Mouse (Mus musculus) gastrocnemius, adult 2 months (tissue): ENCODE results near the gene Duoxa2. TPM values are rescaled to one million over a fixed set of nuclear protein-coding genes. Genes with fewer than 3 reads are reported as not detected.

Experiments
- DNase-seq: peaks from one replicate; pipeline ENCODE4 v3.0.0; 2022
- H3K27ac ChIP-seq: fragments of 200-600 bp; 2 replicates; pipeline ENCODE4 v1.8.1; 2022; ENCODE audit warnings: mild to moderate bottlenecking
- H3K4me3 ChIP-seq: fragments of 200-600 bp; 2 replicates; pipeline ENCODE4 v1.8.1; 2022; ENCODE audit warnings: mild to moderate bottlenecking, moderate library complexity
- CTCF ChIP-seq: fragments of 200-600 bp; IDR thresholded peaks from 2 replicates; pipeline ENCODE4 v1.8.1; 2022; ENCODE audit warnings: antibody characterized with exemption, mild to moderate bottlenecking, moderate library complexity
- intact Hi-C: fragments of 180-260 bp; cut with DNase I; formaldehyde crosslinking; loops from one replicate; pipeline ENCODE4 v1.15.1; 2025
- total RNA-seq, 2 experiments: library from RNA; stranded (reverse); gene quantifications; 2 replicates each; pipeline ENCODE4 v1.2.3; 2021

Gene Duoxa2
- total RNA-seq, 2 experiments from 2014 or later = not detected

DNA sequence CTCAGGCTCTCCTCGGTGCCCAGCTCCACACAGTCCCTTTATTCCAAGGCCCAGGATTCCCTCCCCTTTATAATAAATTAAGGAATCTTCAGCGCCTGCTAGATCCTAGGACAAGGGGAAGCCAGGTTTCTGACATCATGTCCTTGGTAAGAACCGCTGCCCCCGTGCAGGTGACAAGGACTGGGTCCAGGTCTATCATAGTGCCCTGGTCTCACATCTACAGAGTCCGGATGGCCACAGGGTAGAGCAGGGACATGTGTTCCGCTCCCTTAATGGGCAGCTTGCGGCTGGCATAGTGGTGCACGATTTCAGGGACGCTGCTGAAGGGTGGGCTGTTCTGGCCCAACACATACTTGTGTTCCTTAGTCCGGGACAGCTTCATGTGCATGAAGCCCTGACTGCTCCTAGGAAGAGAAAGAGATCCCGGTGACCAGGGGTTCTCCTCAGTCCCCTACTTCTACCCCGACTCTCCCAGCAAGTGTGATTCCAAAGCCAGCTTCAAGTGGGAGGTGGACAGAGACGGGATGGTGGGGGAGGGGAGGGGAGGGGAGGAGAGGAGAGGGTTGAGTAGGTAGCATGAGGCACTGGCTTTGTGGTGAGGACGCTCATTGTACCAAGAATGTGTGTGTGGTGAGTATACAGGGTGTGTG, 50.6 kb downstream of the Duoxa2 start:
- peak overlapping the region; percentile 96 for H3K27ac ChIP-seq
- no peak for TF ChIP-seq CTCF
- H3K4me3 ChIP-seq = peak overlapping the region; percentile 85
- DNase-seq = peak; percentile 62
- intact Hi-C loops = loop anchor here (10.0 kb wide), 1 partner anchor 276 kb away; no protein-coding TSS in a partner anchor

DNA sequence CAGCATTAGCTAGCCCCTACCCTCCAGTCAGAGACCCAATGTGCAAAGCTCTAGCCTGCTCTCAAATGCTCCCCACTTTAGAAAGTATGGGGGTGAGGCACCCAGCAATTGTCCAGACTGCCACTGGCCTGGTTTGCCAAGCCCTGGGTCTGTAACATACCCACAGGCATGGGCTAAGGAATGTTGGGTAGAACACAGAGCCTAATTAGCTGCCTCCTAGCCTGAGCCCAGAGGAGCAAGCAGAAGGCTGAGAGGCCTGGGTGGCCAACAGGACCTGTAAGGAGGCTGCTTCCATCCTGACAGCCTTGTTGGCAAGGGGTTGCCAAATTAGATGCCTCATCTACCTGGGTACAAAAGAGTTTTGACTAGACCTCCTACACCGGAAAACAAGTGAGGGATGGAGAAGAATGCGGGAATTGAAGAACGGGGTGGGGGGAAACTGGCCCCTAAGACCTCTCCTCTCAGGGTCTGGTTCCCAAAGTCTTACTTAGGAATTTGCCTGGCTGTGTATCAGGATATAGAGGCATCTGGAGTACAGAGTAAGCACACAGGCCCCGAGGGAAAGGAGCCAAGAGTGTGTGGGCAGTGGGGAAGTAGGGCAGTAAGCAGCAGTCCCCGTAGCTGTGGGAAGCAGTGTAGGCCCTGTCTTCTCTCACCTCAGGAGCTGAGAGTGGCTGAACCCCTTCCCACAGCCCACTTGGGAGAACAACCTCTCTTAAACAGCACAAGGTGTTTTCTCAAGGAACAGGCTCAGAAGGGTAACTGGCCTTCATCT, 52.6 kb downstream of the Duoxa2 start:
- no peak overlapping the region for H3K27ac ChIP-seq
- intact Hi-C loops = no loop called here
- no peak overlapping the region for H3K4me3 ChIP-seq

DNA sequence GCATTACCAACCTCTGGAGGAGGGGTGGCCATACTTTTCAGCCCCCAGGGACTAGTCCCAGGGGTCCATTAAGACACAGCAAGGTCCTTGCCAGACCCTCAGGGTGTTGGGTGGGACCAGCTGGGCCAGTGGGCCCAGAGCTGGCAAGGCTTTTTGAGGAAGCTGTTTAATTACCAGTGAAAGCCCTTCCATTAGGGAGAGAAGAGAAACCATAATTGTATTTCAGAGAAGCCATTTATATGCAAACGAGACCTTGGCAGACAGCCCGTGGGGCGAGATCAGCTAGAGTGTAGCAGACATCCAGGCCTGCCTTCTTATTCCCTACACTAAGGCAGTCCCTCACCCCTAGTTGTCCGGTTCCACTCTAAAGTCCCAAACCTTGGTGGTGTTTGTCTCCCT, 53.2 kb downstream of the Duoxa2 start:
- H3K27ac ChIP-seq = no peak overlapping the region
- no peak for DNase-seq
- H3K4me3 ChIP-seq = no peak overlapping the region
- intact Hi-C loops = no loop called here
- TF ChIP-seq CTCF = no peak

More for the DNA sequence above, 52.6 kb downstream of the Duoxa2 start:
- TF ChIP-seq CTCF = no peak
- no peak for DNase-seq

Other genes starting within 250 kb of the Duoxa2 start
- gene Spg11, start 180.5 kb upstream of the Duoxa2 start, total RNA-seq = 1 to 10 TPM; 5.7 to 6.3 TPM
- 10 to 100 TPM; 60.6 to 85.4 TPM for gene B2m, start 151.2 kb upstream of the Duoxa2 start, total RNA-seq
- gene Trim69, start 138.2 kb upstream of the Duoxa2 start, total RNA-seq = not detected
- gene Patl2, start 112.7 kb upstream of the Duoxa2 start, total RNA-seq = not detected
- not detected for gene Terb2, start 112.6 kb upstream of the Duoxa2 start, total RNA-seq
- 10 to 100 TPM; 50.5 to 71.2 TPM for gene Sord, start 64.2 kb upstream of the Duoxa2 start, total RNA-seq
- gene Duox2, start 451 bp upstream of the Duoxa2 start, total RNA-seq = under 1 TPM; 0.06 to 0.13 TPM
- under 1 TPM; 0.28 to 0.95 TPM for gene Duoxa1, start 14.8 kb downstream of the Duoxa2 start, total RNA-seq
- gene Duox1, start 16.8 kb downstream of the Duoxa2 start, total RNA-seq = under 1 TPM; 0.43 to 0.73 TPM
- gene Shf, start 70.3 kb downstream of the Duoxa2 start, total RNA-seq = 1 to 10 TPM; 2.1 to 2.9 TPM
- 1 to 10 TPM; 5.6 to 9.9 TPM for gene Slc28a2, start 127.6 kb downstream of the Duoxa2 start, total RNA-seq
- gene Gm14085, start 186.0 kb downstream of the Duoxa2 start, total RNA-seq = under 1 TPM; 0.08 to 0.20 TPM